Mouse (Mus musculus) liver, embryonic 11.5 days (tissue): ENCODE measurements at regions not wholly inside any gene's neighbourhood (a gene's known extent, or its start where the extent isn't known, plus 50 kb on each side); places are given as distances from the start of the nearest gene placed in this dataset.

Experiments used
- ATAC-seq: fragments of 200-750 bp; cut with Nextera tagmentation; replicated peaks from 2 replicates; pipeline ENCODE4 v1.8.0; 2017; ENCODE audit warnings: moderate number of reproducible peaks, mild to moderate bottlenecking, moderate TSS enrichment, moderate library complexity; ENCODE audit not compliant: low FRiP score
- DNase-seq: peaks from one replicate; pipeline ENCODE4 v3.0.0-alpha.2; 2017; ENCODE audit warnings: low spot score
- H3K27ac ChIP-seq: fragments of 300-500 bp; sonication (generic); 2 replicates; pipeline ENCODE4 v1.5.1; 2014; ENCODE audit warnings: mild to moderate bottlenecking, low read depth, low read length, control low read depth
- H3K27me3 ChIP-seq: fragments of 300-500 bp; sonication (generic); replicated peaks from 2 replicates; pipeline ENCODE4 v1.6.1; 2014; ENCODE audit warnings: low read length, mixed read lengths; ENCODE audit not compliant: control insufficient read depth, insufficient read depth
- H3K36me3 ChIP-seq: fragments of 300-500 bp; sonication (generic); 2 replicates; pipeline ENCODE4 v1.6.1; 2014; ENCODE audit warnings: mild to moderate bottlenecking, low read length, moderate library complexity, mixed read lengths; ENCODE audit not compliant: control insufficient read depth, insufficient read depth
- H3K4me1 ChIP-seq: fragments of 300-500 bp; sonication (generic); replicated peaks from 2 replicates; pipeline ENCODE4 v1.6.1; 2014; ENCODE audit warnings: low read length, mixed read lengths; ENCODE audit not compliant: control insufficient read depth, insufficient read depth
- H3K4me2 ChIP-seq: fragments of 300-500 bp; sonication (generic); 2 replicates; pipeline ENCODE4 v1.6.1; 2014; ENCODE audit warnings: mild to moderate bottlenecking, control low read depth, moderate library complexity
- H3K4me3 ChIP-seq: fragments of 300-500 bp; sonication (generic); 2 replicates; pipeline ENCODE4 v1.5.1; 2014; ENCODE audit warnings: low read depth, low read length, control low read depth
- H3K9ac ChIP-seq: fragments of 300-500 bp; sonication (generic); 2 replicates; pipeline ENCODE4 v1.6.1; 2014; ENCODE audit warnings: low read depth, low read length, control low read depth
- H3K9me3 ChIP-seq: fragments of 300-500 bp; sonication (generic); 2 replicates; pipeline ENCODE4 v1.6.1; 2016; ENCODE audit warnings: low read length, inconsistent platforms, mixed read lengths; ENCODE audit not compliant: control insufficient read depth
- WGBS: fragments of 180-500 bp; shearing (Covaris S2); extraction: QIAGEN DNeasy Blood & Tissue Kit; methylation state at CpG from one replicate; pipeline ENCODE4 v1.1.7; 2014; 5-methylcytosine and 5-hydroxymethylcytosine counted together

DNA sequence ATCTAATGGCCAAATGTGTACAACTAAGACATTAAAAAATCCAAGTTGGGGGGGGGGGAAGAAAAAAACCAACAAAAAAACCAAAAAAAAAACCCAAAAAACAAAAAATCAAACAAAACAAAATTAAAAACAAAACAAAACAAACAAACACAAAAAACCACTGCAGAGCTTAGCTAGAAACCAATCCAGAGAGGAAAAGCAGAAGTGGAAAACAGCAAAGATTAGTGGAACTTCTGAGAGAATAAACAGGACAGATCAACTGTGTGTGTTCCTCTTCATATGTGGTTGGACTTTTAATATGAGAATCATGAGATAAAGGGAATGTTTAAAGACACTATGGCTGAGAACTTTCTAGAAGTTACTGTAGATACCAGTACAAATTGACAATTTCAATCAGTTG, 105.1 kb upstream of the Tet2 start:
- H3K27ac ChIP-seq, result no peak overlapping the region
- no peak overlapping the region for H3K4me2 ChIP-seq
- no peaks in the 10 kb centered on the region for H3K9me3 ChIP-seq
- ATAC-seq, result no peak
- no peak for DNase-seq
- H3K4me3 ChIP-seq, result no peak overlapping the region
- H3K36me3 ChIP-seq, result no peaks in the 10 kb centered on the region
- H3K27me3 ChIP-seq, result no peaks in the 10 kb centered on the region
- H3K4me1 ChIP-seq, result no peaks in the 10 kb centered on the region
- no peak overlapping the region for H3K9ac ChIP-seq

DNA sequence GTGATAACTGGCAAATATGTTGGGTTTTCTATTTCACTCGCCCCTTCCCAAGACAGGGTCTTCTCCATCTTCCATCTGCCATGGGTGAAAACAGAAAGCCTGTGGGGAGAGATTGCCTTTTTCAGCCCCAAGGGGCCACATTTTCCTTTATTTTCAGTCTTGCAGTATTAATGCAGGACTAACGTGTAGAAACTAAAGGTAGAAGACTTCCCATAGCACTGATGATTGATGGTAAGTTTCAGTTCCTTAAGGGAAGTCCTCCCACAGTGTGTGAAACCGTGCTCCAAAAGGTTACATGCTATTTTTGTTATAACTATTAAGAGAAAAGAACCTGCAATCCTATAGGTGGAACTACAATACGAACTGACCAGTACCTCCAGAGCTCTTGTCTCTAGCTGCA, 107.1 kb upstream of the Tet2 start:
- H3K9me3 ChIP-seq, result no peaks in the 10 kb centered on the region
- ATAC-seq, result no peak
- WGBS, result 66% methylated on average over 4 of the region's 4 CpGs

GRCm38 (mm10) chr3:133659759-133660158, 114.8 kb upstream of the Tet2 start:
- ATAC-seq, result no peak
- Histone ChIP-seq H3K4me2 (no peak overlapping the region), H3K27me3 (no peaks in the 10 kb centered on the region), H3K4me1 (no peaks in the 10 kb centered on the region), H3K36me3 (no peaks in the 10 kb centered on the region), H3K4me3 (no peak overlapping the region), H3K9me3 (no peaks in the 10 kb centered on the region), H3K27ac (no peak overlapping the region), H3K9ac (no peak overlapping the region)
- DNase-seq, result no peak
- WGBS, result 65% methylated on average over 8 of the region's 8 CpGs

More for the DNA sequence above, 107.1 kb upstream of the Tet2 start:
- H3K4me2 ChIP-seq, result no peak overlapping the region
- no peak for DNase-seq
- H3K4me1 ChIP-seq, result no peaks in the 10 kb centered on the region
- no peak overlapping the region for H3K27ac ChIP-seq
- no peak overlapping the region for H3K4me3 ChIP-seq
- H3K27me3 ChIP-seq, result no peaks in the 10 kb centered on the region
- no peak overlapping the region for H3K9ac ChIP-seq
- no peaks in the 10 kb centered on the region for H3K36me3 ChIP-seq

GRCm38 (mm10) chr3:133661303-133661702, 116.4 kb upstream of the Tet2 start:
- Histone ChIP-seq H3K9me3 (no peaks in the 10 kb centered on the region), H3K27me3 (no peaks in the 10 kb centered on the region), H3K4me1 (no peaks in the 10 kb centered on the region), H3K4me2 (no peak overlapping the region), H3K4me3 (no peak overlapping the region), H3K36me3 (no peaks in the 10 kb centered on the region), H3K9ac (no peak overlapping the region), H3K27ac (no peak overlapping the region)
- WGBS, result 68% methylated on average over 3 of the region's 3 CpGs
- no peak for ATAC-seq
- DNase-seq, result no peak

GRCm38 (mm10) chr3:133664914-133665313, 120.0 kb upstream of the Tet2 start:
- Histone ChIP-seq H3K4me1 (no peaks in the 10 kb centered on the region), H3K9ac (no peak overlapping the region), H3K27ac (no peak overlapping the region), H3K4me2 (no peak overlapping the region), H3K36me3 (no peaks in the 10 kb centered on the region), H3K9me3 (no peaks in the 10 kb centered on the region), H3K27me3 (no peaks in the 10 kb centered on the region), H3K4me3 (no peak overlapping the region)
- WGBS, result 71% methylated on average over 3 of the region's 3 CpGs
- no peak for ATAC-seq
- DNase-seq, result no peak

GRCm38 (mm10) chr3:133665425-133666317, 120.7 kb upstream of the Tet2 start:
- no peak overlapping the region for H3K4me3 ChIP-seq
- H3K9ac ChIP-seq, result no peak overlapping the region
- H3K4me1 ChIP-seq, result no peaks in the 10 kb centered on the region
- ATAC-seq (no peak), DNase-seq (no peak)
- no peaks in the 10 kb centered on the region for H3K36me3 ChIP-seq
- WGBS, result 80% methylated on average over 6 of the region's 6 CpGs
- H3K4me2 ChIP-seq, result no peak overlapping the region
- no peaks in the 10 kb centered on the region for H3K9me3 ChIP-seq
- H3K27me3 ChIP-seq, result no peaks in the 10 kb centered on the region
- H3K27ac ChIP-seq, result no peak overlapping the region

DNA sequence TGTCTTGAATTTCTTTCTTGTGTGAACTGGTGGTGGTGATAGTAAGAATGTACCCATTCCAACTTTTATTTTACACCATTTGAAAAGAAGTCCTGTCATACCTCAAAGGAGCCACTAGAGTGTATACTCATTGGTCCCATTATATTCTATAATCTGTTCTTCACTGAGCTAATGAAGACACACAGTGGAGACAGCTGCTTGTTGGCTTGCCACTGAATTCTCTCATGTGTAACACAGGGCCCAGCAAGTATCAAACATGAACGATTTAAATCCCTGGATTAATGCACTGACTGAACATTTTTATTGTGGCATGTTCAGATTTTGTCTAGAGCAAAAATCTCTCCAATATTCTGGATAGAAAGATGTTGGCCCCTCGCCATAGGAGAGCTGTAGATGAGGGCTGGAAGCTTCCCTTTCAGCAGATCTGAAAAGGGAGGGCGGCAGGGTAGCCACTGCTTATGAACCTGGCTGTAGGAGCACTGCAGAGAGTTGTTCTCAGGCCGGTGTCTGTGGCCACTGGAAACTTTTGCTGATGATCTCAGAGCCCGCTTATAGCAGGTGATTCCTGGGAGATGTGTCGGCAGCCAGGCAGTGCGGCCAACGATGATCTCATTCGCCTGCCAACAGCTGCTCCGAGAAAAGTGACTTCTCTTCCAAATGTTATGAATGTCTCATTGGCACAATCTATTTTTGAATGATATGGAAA, 128.0 kb upstream of the Tet2 start:
- H3K4me2 ChIP-seq, result no peak overlapping the region

DNA sequence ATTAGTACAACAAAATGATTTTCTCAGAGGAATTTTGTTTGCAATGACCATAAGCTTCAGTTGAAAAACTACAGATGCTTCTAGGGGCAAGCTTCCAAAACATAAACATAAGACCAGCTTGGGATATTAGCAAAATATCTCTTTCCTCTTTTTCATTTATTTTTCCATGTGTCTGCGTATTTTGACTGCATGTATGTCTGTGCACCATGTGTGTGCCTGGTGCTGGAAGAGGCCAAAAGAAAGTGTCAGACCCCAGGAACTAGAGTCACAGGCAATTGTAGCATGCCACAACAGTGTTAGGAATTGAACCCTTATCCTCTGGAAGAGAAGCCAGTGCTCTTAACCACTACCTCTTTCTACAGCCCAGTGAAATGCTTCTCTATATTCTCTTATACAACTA, 133.0 kb upstream of the Tet2 start:
- no peaks in the 10 kb centered on the region for H3K36me3 ChIP-seq
- H3K27me3 ChIP-seq, result no peaks in the 10 kb centered on the region
- H3K27ac ChIP-seq, result no peak overlapping the region
- H3K9ac ChIP-seq, result no peak overlapping the region
- H3K9me3 ChIP-seq, result no peaks in the 10 kb centered on the region
- H3K4me3 ChIP-seq, result no peak overlapping the region
- no peaks in the 10 kb centered on the region for H3K4me1 ChIP-seq
- DNase-seq, result no peak
- no peak overlapping the region for H3K4me2 ChIP-seq
- ATAC-seq, result no peak
- WGBS, result 73% methylated on average over 1 of the region's 1 CpGs

More for the DNA sequence above, 128.0 kb upstream of the Tet2 start:
- Histone ChIP-seq H3K36me3 (no peaks in the 10 kb centered on the region), H3K4me3 (no peak overlapping the region), H3K9me3 (no peaks in the 10 kb centered on the region), H3K9ac (no peak overlapping the region), H3K27me3 (no peaks in the 10 kb centered on the region), H3K4me1 (no peaks in the 10 kb centered on the region), H3K27ac (no peak overlapping the region)
- no peak for DNase-seq
- ATAC-seq, result no peak
- 84% methylated on average over 10 of the region's 10 CpGs for WGBS

DNA sequence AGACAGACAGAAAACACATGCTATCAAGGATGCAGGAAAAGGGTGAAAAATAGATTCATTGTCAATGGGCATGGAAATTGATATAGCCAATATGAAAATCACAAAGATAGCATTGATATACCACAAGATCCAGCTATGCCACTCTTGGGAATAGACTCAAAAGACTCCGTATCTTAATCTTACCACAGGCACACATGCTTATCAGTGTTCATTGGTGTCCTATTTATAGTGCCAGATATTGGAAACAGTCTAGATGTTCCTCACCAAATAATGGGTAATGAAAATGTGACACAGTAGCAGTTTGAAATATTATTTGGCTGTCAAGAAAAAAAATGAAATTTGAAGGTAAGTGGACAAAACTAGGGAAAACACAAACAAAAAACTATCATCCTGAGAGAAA, 135.0 kb upstream of the Tet2 start:
- 35% methylated on average over 1 of the region's 1 CpGs for WGBS
- ATAC-seq (no peak; the same call in 1 of the 2 replicates), DNase-seq (no peak)

More for the DNA sequence above, 135.0 kb upstream of the Tet2 start:
- Histone ChIP-seq H3K4me1 (no peaks in the 10 kb centered on the region), H3K27me3 (no peaks in the 10 kb centered on the region), H3K4me3 (no peak overlapping the region), H3K9me3 (no peaks in the 10 kb centered on the region), H3K4me2 (no peak overlapping the region), H3K9ac (no peak overlapping the region), H3K36me3 (no peaks in the 10 kb centered on the region), H3K27ac (no peak overlapping the region)
